Mouse (Mus musculus) megakaryocyte, embryonic 14.5 days (primary cell): ENCODE data around the gene Sfn.

ENCODE experiments used
- FLI1 ChIP-seq: IDR thresholded peaks from 2 replicates; pipeline ENCODE4 v1.6.1; 2012; ENCODE audit warnings: low read length, inconsistent platforms, mixed read lengths
- GATA1 ChIP-seq: IDR thresholded peaks from 3 replicates; pipeline ENCODE4 v1.6.1; 2012; ENCODE audit warnings: mixed read lengths, low read length, inconsistent platforms, borderline replicate concordance

- no peak for TF ChIP-seq GATA1
- no peak for TF ChIP-seq FLI1
Observed at GRCm38 (mm10) chr4:133559846-133560245, 42.1 kb downstream of the Sfn start.
